Mouse (Mus musculus) thymus, adult 2 months (tissue): ENCODE data around the gene Foxj2.

Experiments
- CTCF ChIP-seq: fragments of 200-500 bp; IDR thresholded peaks from 2 replicates; pipeline ENCODE4 v1.5.1; 2012; ENCODE audit warnings: mild to moderate bottlenecking, control low read depth, low read length, moderate library complexity, borderline replicate concordance; ENCODE audit not compliant: control insufficient read depth, poor library complexity, insufficient read depth; ENCODE audit errors: extremely low read depth
- POLR2A ChIP-seq: fragments of 200-500 bp; IDR thresholded peaks from 2 replicates; pipeline ENCODE4 v1.6.1; 2012; ENCODE audit warnings: mild to moderate bottlenecking, low read length, control low read depth, moderate library complexity; ENCODE audit not compliant: control insufficient read depth, poor library complexity, insufficient read depth; ENCODE audit errors: extremely low read depth

DNA sequence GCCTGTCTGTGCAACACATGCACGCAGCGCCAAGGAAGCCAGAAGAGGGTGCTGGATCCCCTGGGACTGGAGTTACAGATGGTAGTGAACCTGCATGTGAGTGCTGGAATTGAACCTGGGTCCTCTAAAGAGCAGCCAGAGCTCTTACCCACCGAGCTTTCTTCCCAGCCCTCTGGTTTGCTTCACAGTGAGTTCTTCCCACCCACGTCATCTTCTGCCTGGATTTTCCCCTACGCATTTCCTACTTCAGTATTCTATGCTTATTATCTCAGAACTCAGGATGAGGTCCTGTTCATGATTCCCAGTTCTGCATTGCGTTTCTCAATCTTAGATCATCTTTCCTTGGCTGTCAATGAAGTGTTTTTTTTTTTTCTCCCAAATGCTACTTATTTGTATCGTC lies 43.7 kb upstream of the Foxj2 start:
- TF ChIP-seq CTCF (no peak), POLR2A (no peak)
